Mouse (Mus musculus) adrenal gland, adult (tissue): Measurements from ENCODE around the gene Gm10142.
A peak's percentile ranks its signal among the peaks of the same experiment; 100 is the strongest.
"Not testable (repeated sequence)": the region's sequence is repeated elsewhere in the genome, so short reads cannot be mapped to it uniquely, and the experiment has no call there.

Source experiments
- DNase-seq, 2 experiments: peaks; one replicate each; pipeline ENCODE4 v3.0.0; 2022 to 2023; ENCODE audit warnings: low spot score in 1 of 2; ENCODE audit not compliant: inconsistent age in 2 of 2

Gene Gm10142

DNA sequence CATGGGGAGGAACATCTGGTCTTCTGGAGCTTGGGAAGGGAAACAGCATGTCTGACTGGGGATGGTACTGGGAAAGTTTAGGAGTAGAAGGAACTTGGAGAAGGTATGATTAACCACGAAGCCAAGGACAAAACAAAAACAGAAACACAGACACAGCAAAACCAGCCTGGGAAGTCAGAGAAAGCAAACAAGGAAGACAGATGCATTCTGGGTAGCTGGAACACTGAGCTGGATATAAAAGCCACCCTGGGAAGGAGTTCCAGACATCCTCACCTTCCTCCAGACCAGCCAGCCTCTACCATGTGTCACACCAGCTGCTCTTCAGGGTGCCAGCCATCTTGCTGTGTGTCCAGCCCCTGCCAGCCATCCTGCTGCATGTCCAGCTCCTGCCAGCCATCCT is at the start of gene Gm10142:
Gm10142 (plus strand) TSS at position 301 of the 400 bp plus-strand sequence.
- no peak for DNase-seq

DNA sequence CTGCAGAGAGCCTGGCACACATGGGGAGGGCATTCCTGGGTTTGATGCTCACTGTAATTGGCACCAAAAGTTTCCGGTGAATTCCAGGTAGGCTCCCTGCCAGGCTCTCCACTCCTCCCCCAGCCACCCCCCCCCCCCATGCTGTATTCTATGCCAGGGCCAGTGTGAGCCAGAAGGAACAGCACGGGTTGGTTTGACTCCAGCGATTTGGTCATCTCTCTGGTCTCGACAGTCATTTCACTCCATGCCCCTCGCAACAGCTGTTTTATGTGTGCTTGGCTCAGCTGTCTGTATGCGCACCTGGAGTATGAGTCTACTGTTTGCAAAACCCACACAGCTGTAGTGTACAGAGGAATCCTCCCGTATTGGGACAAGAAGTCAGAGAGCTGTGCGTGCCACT is 49.3 kb upstream of the Gm10142 start:
- DNase-seq = no peak

DNA sequence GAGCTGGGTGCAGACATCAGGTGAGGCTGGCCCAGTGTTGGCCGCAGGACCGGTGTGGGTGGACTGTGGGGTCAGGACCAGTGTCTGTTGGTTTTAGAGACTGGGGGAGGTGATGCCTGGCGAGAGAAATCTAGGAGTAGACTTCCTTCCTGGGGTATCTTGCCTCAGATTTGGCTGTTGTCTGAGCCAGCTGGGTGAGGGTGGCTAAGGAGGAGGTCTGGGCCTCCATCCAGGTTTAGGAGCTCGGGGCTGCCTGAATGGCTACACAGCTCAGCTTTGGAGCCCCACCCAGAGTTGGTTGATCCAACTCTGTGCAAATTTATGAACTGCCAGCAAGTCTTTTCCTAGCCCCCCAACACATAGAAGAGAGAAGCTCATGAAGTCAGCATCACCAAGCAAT is 48.2 kb upstream of the Gm10142 start:
- no peak for DNase-seq

DNA sequence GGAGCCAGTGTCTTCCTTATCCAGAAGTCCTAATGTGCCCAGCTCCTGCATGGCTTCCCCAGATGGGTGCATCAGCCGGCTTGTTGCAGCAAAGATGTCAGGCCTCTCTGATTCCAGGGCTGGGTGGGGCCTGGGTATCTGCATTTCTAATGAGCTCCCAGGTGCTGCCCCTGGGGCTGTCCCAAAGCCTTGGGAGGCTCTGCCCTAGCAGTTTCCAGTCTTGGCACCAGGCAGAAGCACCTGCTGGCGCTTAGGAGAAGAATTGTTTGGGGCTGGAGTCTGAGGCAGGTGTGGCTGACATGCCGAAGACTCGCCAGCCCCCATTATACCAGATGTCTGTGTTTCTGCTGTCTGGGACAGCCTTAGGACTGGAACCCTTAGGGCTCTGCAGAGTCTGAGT is 44.9 kb upstream of the Gm10142 start:
- no peak for DNase-seq

DNA sequence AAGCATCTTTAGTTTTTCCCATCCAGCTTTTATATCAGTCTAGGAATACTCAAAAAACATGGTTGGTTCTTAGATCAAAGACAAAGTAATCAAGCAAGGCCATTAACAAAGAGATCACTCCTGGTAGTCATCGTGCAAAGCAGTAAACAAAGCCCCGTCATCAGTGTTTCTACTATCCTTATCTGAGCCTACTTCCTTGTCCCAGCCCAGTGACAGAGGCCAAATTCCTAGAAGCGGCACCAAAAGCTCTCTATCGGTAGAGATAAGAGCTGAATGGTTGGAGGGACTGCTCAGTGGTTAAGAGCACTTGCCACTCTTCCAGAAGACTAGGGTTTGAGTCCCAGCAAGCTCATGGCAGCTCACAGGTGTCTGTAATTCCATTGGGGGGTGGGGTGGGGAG is 44.1 kb upstream of the Gm10142 start:
- no peak for DNase-seq

DNA sequence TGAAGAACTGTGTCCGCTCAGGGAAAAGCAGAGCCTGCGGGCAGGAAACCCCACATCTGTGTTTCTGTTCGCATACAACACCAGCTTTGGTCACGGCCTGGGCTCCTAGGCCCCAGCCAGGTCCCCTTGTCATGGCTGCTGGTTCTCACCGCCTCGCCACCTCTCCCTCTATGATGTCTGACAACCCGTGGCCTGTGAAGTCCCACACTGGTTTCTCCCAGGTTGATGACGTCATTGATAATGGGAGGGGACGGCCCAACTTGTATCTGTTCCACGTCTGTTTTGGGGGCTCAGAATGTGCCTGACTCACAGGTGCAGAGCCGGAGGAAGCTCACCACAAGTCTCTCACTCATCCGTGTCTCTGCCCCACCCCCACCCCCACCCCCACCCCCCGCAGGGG is 41.8 kb upstream of the Gm10142 start:
- no peak for DNase-seq

DNA sequence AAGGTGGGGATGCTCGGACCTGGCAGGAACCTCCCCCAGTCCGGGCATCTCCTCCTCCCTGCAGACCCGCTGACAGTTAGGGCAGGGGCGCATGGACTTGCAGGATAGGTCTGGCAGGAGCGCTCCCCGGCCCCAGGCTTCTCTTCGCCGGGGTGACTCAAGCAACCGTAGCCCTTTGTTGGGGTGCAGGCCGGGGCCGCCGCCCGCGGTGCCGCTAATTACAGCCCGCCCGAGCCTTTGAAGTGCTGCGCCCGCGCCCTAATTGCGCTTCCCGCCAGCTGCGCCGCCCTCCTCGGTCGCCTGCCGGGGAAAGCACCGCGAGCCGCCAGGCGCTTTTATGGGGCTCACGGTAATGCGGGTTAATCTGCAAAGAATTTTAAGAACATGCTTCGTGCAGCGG is 38.0 kb upstream of the Gm10142 start:
- DNase-seq = no peak

DNA sequence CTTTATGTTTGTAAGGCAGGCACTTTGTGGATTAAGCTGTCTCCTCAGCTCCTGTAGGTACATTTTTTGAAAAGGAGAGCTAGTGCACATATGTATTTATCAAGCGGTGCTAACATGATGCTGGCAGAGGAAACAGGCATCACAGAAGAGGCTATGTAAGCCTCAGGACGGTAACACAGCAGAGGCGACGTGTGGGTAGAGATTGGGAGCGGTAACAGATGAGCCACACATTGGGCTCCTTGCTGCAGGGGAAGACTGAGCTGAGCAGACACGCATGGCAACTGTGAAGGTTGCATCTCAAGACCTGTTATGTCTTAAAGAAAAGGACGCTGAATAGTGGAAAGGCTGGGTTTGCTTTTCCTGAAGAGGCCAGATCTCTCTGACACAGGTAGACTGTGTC is 32.6 kb upstream of the Gm10142 start:
- DNase-seq = no peak

DNA sequence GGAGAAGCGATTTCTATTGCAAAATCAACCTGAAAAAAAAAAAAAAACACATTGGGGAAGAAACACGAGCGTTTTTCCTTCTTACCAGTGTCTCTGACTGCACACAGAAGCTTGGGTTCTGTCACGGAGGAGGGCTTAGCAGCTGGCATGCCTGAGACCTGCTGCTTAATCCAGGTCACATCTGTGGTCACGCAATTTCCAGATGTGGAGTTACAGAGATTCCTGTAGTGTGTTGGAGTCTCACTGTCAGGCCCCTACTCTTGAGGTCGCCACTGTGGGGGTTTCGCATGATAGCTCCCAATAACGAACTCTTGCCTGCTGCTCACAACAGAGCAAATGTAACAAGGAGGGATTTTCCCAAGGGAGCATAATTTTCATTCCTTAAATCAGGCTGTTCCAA is 31.4 kb upstream of the Gm10142 start:
- no peak for DNase-seq

DNA sequence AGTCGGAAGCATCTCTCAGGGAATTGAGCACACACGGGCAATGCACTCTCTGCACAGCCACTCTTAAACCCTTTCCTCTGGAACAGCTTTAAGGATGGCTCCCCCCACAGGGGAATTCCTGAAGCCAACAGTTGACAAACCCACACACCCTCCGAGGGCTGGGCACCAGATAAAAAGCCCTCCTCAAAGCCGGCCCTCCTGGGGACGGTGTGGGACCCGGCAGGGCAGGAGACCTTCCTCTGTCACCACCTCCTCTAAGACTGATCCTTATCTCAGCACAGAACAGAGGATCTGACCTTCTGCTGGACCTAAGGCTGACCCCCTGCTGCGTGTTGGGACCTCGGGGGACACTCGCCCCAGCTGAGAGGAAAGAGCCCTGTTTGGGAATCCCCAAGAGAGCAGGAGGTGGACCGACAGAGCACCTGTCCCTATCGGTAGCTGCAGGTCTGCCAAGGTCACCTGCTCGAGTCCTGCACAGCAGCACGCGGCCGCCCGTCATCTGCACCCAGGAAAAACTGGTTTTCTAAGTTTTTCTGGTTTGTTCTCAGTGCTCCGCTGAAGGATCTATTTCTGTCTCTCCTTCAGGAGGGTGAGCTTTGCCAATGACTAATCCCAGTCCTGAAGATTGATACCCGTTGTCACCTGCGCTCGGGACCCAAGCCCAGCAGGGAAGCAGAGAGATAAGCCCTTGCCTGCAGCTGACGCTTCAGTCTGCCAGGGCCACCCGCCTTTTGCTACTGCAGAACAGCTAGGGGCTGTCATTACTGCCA is 29.5 kb upstream of the Gm10142 start, which contains the start of gene Tspear:
Tspear (plus strand) TSS at position 675 of the 770 bp plus-strand sequence.
- DNase-seq = peak in 1 of 2 experiments; percentile 43

DNA sequence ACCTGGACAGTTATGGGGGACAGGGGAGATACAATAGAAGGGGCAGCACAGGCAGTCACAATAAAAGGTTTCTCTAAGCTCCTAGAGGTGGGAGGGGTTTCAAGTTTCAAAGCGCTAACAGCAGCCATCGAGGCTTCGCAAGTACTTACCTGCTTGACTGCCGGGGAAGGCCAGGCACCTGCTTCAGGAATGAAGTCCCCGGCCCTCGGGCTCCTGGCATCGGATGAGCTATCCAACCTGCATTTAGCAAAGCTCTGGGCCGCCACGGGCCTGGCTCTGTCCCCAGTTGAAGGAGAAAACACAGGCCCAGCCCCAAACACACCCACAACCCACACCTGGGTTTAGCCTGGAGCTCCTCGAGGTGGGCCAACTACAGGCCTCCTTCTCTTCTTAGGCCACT is 28.6 kb upstream of the Gm10142 start:
- no peak for DNase-seq

DNA sequence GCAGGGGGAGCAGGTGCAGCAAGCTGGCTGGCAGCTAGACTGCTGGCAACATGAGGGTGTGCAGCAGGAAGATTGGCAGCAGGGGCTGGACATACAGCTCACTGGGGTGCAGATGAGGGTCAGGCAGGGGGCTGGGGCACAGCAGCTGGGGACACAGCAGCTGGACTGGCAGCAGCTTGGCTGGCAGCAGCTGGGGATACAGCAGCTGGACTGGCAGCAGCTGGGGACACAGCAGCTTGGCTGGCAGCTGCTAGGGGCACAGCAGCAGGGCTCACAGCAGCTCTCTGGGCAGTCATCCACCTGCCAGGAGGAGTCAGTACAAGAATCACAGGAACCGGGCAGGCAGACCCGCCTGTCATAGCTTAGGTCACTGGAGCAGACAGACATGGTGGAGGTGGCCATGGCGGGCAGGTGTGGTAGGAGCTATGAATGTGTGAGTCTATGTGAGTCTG is 25.2 kb upstream of the Gm10142 start, which contains the start of gene Gm19402:
Gm19402 (minus strand) TSS at position 402 of the 452 bp plus-strand sequence.
- not testable (repeated sequence) for DNase-seq

DNA sequence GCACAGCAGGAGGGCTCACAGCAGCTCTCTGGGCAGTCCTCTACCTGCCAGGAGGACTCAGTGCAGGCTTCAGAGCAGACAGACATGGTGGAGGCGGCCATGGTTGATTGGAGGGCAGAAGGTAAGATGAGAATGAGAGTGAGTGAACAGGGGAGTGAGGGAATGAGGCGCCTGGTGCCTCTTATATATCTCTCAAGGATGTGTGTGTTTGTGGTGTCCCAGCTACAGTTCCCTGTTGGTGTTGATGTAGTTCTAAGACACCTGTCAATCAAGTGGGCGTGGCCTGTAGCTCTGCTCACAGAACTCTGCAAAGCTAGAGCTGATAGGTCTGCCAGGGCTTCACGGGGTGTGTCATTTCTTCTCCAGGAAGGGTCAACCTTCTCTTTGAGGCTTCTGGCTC is 18.5 kb upstream of the Gm10142 start, which contains the start of gene Gm9508:
Gm9508 (minus strand) TSS at position 101 of the 400 bp plus-strand sequence.
- DNase-seq = no peak

DNA sequence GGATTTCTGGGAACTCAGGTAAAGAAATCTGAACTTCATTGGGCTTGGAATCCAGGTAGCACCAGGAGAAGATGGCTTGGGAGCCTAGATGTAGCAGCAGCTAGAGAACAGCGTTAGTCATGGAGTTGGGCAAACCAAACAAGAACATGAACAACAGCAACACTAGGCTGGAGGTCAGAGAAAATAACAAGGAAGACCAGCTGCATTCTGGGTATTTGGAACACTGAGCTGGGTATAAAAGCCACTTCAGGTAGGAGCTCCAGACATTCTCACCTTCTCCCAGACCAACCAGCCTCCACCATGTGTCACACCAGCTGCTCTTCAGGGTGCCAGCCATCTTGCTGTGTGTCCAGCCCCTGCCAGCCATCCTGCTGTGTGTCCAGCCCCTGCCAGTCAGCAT is 9.3 kb upstream of the Gm10142 start, which contains the start of gene Gm10272:
Gm10272 (plus strand) TSS at position 301 of the 400 bp plus-strand sequence.
- DNase-seq = no peak

DNA sequence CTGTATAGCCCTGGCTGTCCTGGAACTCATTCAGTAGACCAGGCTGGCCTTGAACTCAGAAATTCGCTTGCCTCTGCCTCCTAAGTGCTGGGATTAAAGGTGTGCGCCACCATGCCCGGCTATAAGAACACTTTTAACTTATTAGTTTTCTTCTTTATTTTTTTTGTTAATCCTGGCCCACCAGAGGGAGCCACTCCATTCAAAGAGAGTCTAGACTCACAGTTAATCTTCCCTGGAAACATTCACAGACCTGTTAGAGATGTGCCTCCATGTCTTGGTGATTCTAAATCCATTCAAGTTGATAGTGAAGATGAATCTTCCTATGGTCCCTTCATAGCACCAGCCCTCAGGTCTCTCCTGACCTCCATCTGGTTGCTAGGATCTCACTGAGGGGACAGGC is 5.8 kb upstream of the Gm10142 start:
- no peak for DNase-seq

DNA sequence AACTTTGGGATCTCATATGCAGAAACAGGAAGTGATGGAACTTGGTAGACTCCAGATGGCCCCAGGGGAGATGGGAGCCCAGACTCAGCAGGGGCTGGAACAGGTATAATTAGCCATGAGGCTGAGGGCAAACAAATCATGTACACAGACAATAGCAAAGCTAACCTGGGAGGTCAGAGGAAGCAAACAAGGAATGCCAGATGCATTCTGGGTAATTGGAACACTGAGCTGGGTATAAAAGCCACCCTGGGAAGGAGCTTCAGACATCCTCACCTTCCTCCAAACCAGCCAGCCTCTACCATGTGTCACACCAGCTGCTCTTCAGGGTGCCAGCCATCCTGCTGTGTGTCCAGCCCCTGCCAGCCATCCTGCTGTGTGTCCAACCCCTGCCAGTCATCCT is 4.5 kb upstream of the Gm10142 start, which contains the start of gene Gm10024:
Gm10024 (plus strand) TSS at position 301 of the 400 bp plus-strand sequence.
- not testable (repeated sequence) for DNase-seq

DNA sequence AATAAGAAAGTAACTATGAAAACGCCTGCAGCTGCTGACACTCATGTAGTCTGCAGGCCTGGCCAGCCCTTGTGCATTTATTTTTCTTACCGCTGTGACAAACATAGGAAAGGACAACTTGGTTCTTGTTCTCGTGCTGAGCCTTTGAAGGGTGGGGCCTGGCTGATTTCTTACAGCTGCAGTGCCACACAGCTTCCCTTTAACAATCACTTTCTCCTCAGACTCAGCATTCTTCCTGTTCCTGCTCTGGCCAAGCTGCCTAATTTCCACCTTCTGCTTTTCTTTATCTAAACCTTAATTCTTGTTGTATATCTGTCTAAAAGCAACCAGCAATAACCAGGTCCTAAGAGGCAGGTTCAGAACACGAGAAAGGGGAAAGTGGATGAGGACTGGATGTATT is 1.9 kb upstream of the Gm10142 start:
- DNase-seq = no peak

DNA sequence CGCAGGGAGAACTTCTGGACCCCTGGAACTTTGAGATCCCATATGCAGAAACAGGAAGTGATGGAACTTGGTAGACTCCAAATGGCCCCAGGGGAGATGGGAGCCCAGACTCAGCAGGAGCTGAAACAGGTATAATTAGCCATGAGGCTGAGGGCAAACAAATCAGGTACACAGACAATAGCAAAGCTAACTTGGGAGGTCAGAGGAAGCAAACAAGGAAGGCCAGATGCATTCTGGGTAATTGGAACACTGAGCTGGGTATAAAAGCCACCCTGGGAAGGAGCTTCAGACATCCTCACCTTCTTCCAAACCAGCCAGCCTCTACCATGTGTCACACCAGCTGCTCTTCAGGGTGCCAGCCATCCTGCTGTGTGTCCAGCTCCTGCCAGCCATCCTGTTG is 4.7 kb downstream of the Gm10142 start, which contains the start of gene Krtap12-1:
Krtap12-1 (plus strand) TSS at position 301 of the 400 bp plus-strand sequence.
- DNase-seq = not testable (repeated sequence)

DNA sequence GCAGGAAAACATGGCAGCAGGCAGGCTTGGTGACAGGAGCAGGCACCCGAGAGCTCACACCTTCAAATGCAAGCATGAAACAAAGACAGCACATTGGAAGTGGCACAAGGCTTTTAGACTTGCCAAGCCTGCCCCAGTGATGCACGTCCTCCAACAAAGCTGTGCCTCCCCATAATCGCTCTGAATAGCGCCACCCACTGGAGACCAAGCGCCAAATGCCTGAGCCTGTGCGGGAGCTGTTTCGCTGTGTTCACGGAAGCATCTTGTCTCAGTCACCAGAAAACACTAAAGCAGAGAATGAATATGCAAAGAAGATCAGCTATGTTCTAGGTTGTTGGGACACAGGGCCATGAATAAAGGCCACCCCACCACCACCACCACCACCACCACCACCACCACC is 9.2 kb downstream of the Gm10142 start:
- DNase-seq = no peak

DNA sequence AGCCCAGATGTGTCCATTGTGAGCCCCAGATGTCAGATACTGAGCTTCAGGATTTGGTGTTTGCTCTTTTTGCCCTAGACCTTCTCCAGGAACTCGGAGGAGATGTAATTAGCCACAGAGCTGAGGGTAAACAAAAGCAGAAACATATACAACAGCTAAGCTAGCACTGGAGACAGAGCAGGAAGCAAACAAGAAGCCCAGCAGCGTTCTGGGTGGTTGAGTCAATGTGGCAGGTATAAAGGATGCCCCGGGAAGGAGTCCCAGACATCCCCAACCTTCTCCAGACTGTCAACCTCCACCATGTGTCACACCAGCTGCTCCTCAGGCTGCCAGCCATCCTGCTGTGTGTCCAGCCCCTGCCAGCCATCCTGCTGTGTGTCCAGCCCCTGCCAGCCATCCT is 10.6 kb downstream of the Gm10142 start, which contains the start of gene Gm10100:
Gm10100 (plus strand) TSS at position 301 of the 400 bp plus-strand sequence.
- DNase-seq = no peak

DNA sequence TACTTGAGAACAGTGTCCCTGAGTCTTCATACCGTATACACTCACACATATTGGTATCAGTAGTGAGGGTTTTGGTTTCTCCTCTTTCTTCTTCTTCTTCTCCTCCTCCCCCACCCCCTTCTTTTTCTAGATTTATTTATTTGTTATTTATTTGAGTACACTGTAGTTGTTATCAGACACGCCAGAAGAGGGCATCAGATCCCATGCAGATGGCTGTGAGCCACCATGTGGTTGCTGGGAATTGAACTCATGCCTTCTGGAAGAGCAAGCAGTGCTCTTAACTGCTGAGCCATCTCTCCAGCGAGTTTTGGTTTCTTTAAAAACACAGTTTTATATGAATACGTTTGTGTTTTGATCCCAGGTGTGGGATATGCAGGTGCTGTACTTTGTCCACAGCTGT is 12.7 kb downstream of the Gm10142 start:
- peak in 1 of 2 experiments; percentile 41 for DNase-seq

DNA sequence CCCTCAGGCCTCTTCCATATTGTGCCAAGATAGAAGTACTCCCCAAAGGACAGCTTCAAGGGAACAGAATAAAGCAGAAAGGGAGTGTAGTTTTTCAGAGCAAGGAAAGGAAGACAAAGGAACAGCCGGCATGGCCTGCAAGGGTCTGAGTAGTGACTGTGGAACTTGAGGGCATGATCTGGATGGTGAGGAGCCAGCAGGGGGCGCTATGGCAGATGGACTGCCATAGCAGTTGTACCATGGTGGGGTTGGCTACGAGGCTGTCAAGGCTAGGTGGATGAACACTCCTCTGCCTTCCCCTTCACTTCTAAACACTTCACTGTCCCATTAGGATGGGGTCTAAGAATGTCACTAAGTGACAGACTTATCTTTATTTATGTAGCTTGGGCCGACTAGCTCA is 13.6 kb downstream of the Gm10142 start:
- DNase-seq = peak; percentile 13 to 46
